Mouse (Mus musculus): ENCODE data around the gene Lars2. TPM values are rescaled to one million over a fixed set of nuclear protein-coding genes. Genes with fewer than 3 reads are reported as not detected.

The Lars2 gene
- polyA plus RNA-seq, 1 experiment, result 617 TPM

GRCm38 (mm10) chr9:123489727-123490343 lies 123.1 kb downstream of the Lars2 start:
- Histone ChIP-seq H3K27me3 (ENCODE audit: control insufficient read depth, insufficient read depth, low read length) (no peaks in the 10 kb centered on the region), H3K4me1 (ENCODE audit: control insufficient read depth, insufficient read depth, insufficient read length) (peaks cover 33% of the 10 kb centered on the region), H3K4me3 (ENCODE audit: extremely low read depth, insufficient read depth, insufficient read length) (no peak overlapping the region), H3K27ac (ENCODE audit: insufficient read depth, low read length) (no peak overlapping the region), H3K36me3 (ENCODE audit: control insufficient read depth, insufficient read depth, low read length) (peaks cover 4% of the 10 kb centered on the region)
- 65% methylated on average over 9 of the region's 9 CpGs for WGBS
- no peak for DNase-seq (ENCODE audit: low read depth in 1 of 2, low spot score in 2 of 2)
- TF ChIP-seq CTCF (IDR thresholded peaks at IDR 0.05; ENCODE audit: extremely low read depth, insufficient read depth, insufficient read length, insufficient replicate concordance) (no peak), POLR2A (IDR thresholded peaks at IDR 0.05; ENCODE audit: low read depth, low read length) (no peak)

DNA sequence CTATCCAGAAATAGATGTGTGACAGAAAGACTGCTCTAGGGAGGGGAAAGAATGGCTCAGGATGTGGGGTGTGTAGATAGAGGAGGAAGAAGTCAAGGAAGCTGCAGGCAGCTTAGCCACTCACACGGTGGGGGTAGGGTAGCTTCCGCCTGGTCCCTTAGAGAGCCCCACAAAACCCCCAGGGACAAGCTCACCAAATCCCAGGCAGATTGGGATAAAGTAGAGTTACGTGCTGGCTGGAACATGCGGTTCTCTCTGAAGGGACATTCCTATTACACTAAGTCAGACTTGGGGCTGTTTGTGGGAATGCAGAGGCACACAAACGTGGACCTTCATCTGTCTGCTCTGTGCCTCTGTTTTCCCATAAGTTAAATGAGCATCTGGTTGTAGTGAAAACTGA lies 124.2 kb downstream of the Lars2 start:
- Histone ChIP-seq H3K36me3 (ENCODE audit: control insufficient read depth, insufficient read depth, low read length) (0 out of 2 replicates have a peak, but pooled peaks cover 3% of the 10 kb centered on the region), H3K4me3 (ENCODE audit: extremely low read depth, insufficient read depth, insufficient read length) (no peak overlapping the region), H3K27me3 (ENCODE audit: control insufficient read depth, insufficient read depth, low read length) (no peaks in the 10 kb centered on the region), H3K4me1 (ENCODE audit: control insufficient read depth, insufficient read depth, insufficient read length) (peaks cover 29% of the 10 kb centered on the region), H3K27ac (ENCODE audit: insufficient read depth, low read length) (no peak overlapping the region)
- TF ChIP-seq CTCF (IDR thresholded peaks at IDR 0.05; ENCODE audit: extremely low read depth, insufficient read depth, insufficient read length, insufficient replicate concordance) (no peak), POLR2A (IDR thresholded peaks at IDR 0.05; ENCODE audit: low read depth, low read length) (no peak)
- DNase-seq (ENCODE audit: low read depth in 1 of 2, low spot score in 2 of 2), result no peak
- 42% methylated on average over 5 of the region's 5 CpGs for WGBS

GRCm38 (mm10) chr9:123491917-123492585 lies 125.3 kb downstream of the Lars2 start:
- 61% methylated on average over 9 of the region's 9 CpGs for WGBS
- TF ChIP-seq POLR2A (IDR thresholded peaks at IDR 0.05; ENCODE audit: low read depth, low read length), result no peak
- no peak for TF ChIP-seq CTCF (IDR thresholded peaks at IDR 0.05; ENCODE audit: extremely low read depth, insufficient read depth, insufficient read length, insufficient replicate concordance)
- Histone ChIP-seq H3K27ac (ENCODE audit: insufficient read depth, low read length) (no peak overlapping the region; the same call in 1 of the 2 replicates), H3K27me3 (ENCODE audit: control insufficient read depth, insufficient read depth, low read length) (no peaks in the 10 kb centered on the region), H3K4me3 (ENCODE audit: extremely low read depth, insufficient read depth, insufficient read length) (no peak overlapping the region), H3K36me3 (ENCODE audit: control insufficient read depth, insufficient read depth, low read length) (0 out of 2 replicates have a peak, but pooled peaks cover 3% of the 10 kb centered on the region), H3K4me1 (ENCODE audit: control insufficient read depth, insufficient read depth, insufficient read length) (peaks cover 28% of the 10 kb centered on the region)
- no peak for DNase-seq (ENCODE audit: low read depth in 1 of 2, low spot score in 2 of 2)

GRCm38 (mm10) chr9:123496665-123497064 lies 129.9 kb downstream of the Lars2 start:
- H3K27ac ChIP-seq (ENCODE audit: insufficient read depth, low read length), result no peak overlapping the region

DNA sequence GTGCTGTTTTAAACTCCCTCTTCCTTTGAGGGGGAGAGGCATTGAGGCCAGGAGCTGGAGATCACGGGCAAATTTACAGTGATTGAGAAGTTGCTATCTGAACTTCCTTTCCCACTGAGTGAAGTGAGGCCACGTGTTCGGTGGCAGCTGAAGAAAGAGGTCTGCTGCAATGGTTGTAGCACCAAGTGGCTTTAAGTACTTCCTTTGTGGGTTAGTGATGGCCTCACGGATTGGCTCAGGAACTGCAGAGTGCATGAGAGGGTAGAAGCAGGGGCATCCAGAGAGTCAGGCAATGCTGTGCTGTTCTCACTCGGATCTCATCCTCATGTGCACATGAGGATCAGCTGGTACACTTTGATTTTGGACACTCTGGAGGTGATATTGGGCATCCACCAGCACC lies 131.2 kb downstream of the Lars2 start:
- Histone ChIP-seq H3K4me1 (ENCODE audit: control insufficient read depth, insufficient read depth, insufficient read length) (peaks cover 9% of the 10 kb centered on the region; the same call in 1 of the 2 replicates), H3K36me3 (ENCODE audit: control insufficient read depth, insufficient read depth, low read length) (peaks cover 11% of the 10 kb centered on the region), H3K27me3 (ENCODE audit: control insufficient read depth, insufficient read depth, low read length) (no peaks in the 10 kb centered on the region), H3K4me3 (ENCODE audit: extremely low read depth, insufficient read depth, insufficient read length) (no peak overlapping the region), H3K27ac (ENCODE audit: insufficient read depth, low read length) (no peak overlapping the region)
- WGBS, result 16% methylated on average over 5 of the region's 5 CpGs
- TF ChIP-seq CTCF (IDR thresholded peaks at IDR 0.05; ENCODE audit: extremely low read depth, insufficient read depth, insufficient read length, insufficient replicate concordance) (no peak), POLR2A (IDR thresholded peaks at IDR 0.05; ENCODE audit: low read depth, low read length) (no peak)
- DNase-seq (ENCODE audit: low read depth in 1 of 2, low spot score in 2 of 2), result peak in 1 of 2 experiments; percentile 23

More at GRCm38 (mm10) chr9:123496665-123497064, 129.9 kb downstream of the Lars2 start:
- TF ChIP-seq POLR2A (IDR thresholded peaks at IDR 0.05; ENCODE audit: low read depth, low read length), result no peak
- no peak for TF ChIP-seq CTCF (IDR thresholded peaks at IDR 0.05; ENCODE audit: extremely low read depth, insufficient read depth, insufficient read length, insufficient replicate concordance)
- DNase-seq (ENCODE audit: low read depth in 1 of 2, low spot score in 2 of 2), result no peak
- 82% methylated on average over 13 of the region's 13 CpGs for WGBS
- peaks cover 6% of the 10 kb centered on the region for H3K36me3 ChIP-seq (ENCODE audit: control insufficient read depth, insufficient read depth, low read length)
- no peak overlapping the region for H3K4me3 ChIP-seq (ENCODE audit: extremely low read depth, insufficient read depth, insufficient read length)
- H3K27me3 ChIP-seq (ENCODE audit: control insufficient read depth, insufficient read depth, low read length), result no peaks in the 10 kb centered on the region
- H3K4me1 ChIP-seq (ENCODE audit: control insufficient read depth, insufficient read depth, insufficient read length), result peaks cover 16% of the 10 kb centered on the region; the same call in 1 of the 2 replicates

DNA sequence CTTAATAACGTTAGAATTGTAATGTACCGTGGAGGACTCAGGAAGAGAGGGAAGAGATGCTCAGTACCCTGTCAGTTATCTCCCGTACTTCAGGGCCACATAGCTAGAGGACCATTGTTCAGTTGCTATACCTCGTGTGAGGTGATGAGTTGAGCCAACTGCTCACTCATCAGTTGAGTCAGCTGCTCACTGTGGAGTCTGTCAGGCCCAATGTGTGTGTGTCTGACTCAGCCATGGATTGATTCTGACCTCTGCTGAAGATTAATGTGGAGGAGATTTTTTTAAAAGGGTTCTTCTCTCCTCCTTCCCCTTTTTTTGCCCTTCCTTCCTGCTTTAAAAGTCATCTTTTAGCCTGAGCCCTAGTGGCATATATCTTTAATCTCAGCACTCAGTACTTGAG lies 133.8 kb downstream of the Lars2 start:
- no peak for DNase-seq (ENCODE audit: low read depth in 1 of 2, low spot score in 2 of 2)
- peaks cover 16% of the 10 kb centered on the region; the same call in 1 of the 2 replicates for H3K4me1 ChIP-seq (ENCODE audit: control insufficient read depth, insufficient read depth, insufficient read length)
- 85% methylated on average over 4 of the region's 4 CpGs for WGBS
- no peak overlapping the region for H3K4me3 ChIP-seq (ENCODE audit: extremely low read depth, insufficient read depth, insufficient read length)
- H3K27ac ChIP-seq (ENCODE audit: insufficient read depth, low read length), result no peak overlapping the region
- H3K27me3 ChIP-seq (ENCODE audit: control insufficient read depth, insufficient read depth, low read length), result no peaks in the 10 kb centered on the region
- no peak for TF ChIP-seq CTCF (IDR thresholded peaks at IDR 0.05; ENCODE audit: extremely low read depth, insufficient read depth, insufficient read length, insufficient replicate concordance)
- TF ChIP-seq POLR2A (IDR thresholded peaks at IDR 0.05; ENCODE audit: low read depth, low read length), result no peak
- peaks cover 18% of the 10 kb centered on the region for H3K36me3 ChIP-seq (ENCODE audit: control insufficient read depth, insufficient read depth, low read length)

Measured in spleen, adult 2 months (tissue).